Mouse (Mus musculus) liver, adult (tissue): Measurements from ENCODE around the gene Thrsp.

ENCODE experiments used
- GATA4 ChIP-seq: IDR thresholded peaks from 2 replicates; pipeline ENCODE4 v1.6.1; 2014; ENCODE audit warnings: mild to moderate bottlenecking, low read length; ENCODE audit not compliant: insufficient replicate concordance

Thrsp gene

GRCm38 (mm10) chr7:97424621-97425245 lies 7.2 kb upstream of the Thrsp start:
- no peak for TF ChIP-seq GATA4

- no peak for TF ChIP-seq GATA4
These were observed 6.2 kb upstream of the Thrsp start for GRCm38 (mm10) chr7:97423754-97424153.

GRCm38 (mm10) chr7:97420958-97421651 lies 3.6 kb upstream of the Thrsp start:
- TF ChIP-seq GATA4: no peak

GRCm38 (mm10) chr7:97420406-97420805 lies 2.9 kb upstream of the Thrsp start:
- TF ChIP-seq GATA4: no peak

- no peak for TF ChIP-seq GATA4
These were observed 1.6 kb upstream of the Thrsp start for GRCm38 (mm10) chr7:97419163-97419562.

GRCm38 (mm10) chr7:97418717-97419116 lies 1.2 kb upstream of the Thrsp start:
- no peak for TF ChIP-seq GATA4

- no peak for TF ChIP-seq GATA4
These were observed 1.1 kb downstream of the Thrsp start for GRCm38 (mm10) chr7:97416473-97416872.

GRCm38 (mm10) chr7:97414915-97415687 lies 2.4 kb downstream of the Thrsp start:
- no peak for TF ChIP-seq GATA4

- TF ChIP-seq GATA4: no peak
These were observed 3.1 kb downstream of the Thrsp start for GRCm38 (mm10) chr7:97414426-97414825.

- TF ChIP-seq GATA4: no peak
These were observed 3.5 kb downstream of the Thrsp start for GRCm38 (mm10) chr7:97413981-97414380.

GRCm38 (mm10) chr7:97411575-97411974 lies 6.0 kb downstream of the Thrsp start:
- TF ChIP-seq GATA4: no peak

GRCm38 (mm10) chr7:97411106-97411505 lies 6.4 kb downstream of the Thrsp start:
- no peak for TF ChIP-seq GATA4

GRCm38 (mm10) chr7:97407145-97407544 lies 10.4 kb downstream of the Thrsp start:
- no peak for TF ChIP-seq GATA4

- TF ChIP-seq GATA4: no peak; the same call in 1 of the 2 replicates
These were observed 17.4 kb downstream of the Thrsp start, which contains the start of gene Ndufc2 for GRCm38 (mm10) chr7:97399960-97400715. Gene Ndufc2 (plus strand): TSS chr7:97400003.

GRCm38 (mm10) chr7:97398943-97399342 lies 18.6 kb downstream of the Thrsp start:
- no peak for TF ChIP-seq GATA4

GRCm38 (mm10) chr7:97394375-97394774 lies 23.2 kb downstream of the Thrsp start:
- TF ChIP-seq GATA4: no peak

GRCm38 (mm10) chr7:97392079-97392445 lies 25.5 kb downstream of the Thrsp start:
- no peak for TF ChIP-seq GATA4
